Mouse (Mus musculus): ENCODE results near the gene Baz2b. TPM values are rescaled to one million over a fixed set of nuclear protein-coding genes. Genes with fewer than 3 reads are reported as not detected.

The Baz2b gene
- polyA plus RNA-seq, 1 experiment from 2014 or later, result 76.3 TPM

- Histone ChIP-seq H3K4me1 (peaks cover 25% of the 10 kb centered on the region), H3K27me3 (no peaks in the 10 kb centered on the region), H3K36me3 (no peaks in the 10 kb centered on the region), H3K9me3 (no peaks in the 10 kb centered on the region), H3K4me3 (no peak overlapping the region), H3K9ac (no peak overlapping the region), H3K27ac (peak overlapping the region; percentile 7; the same call in 1 of the 2 replicates), H3K4me2 (replicated peaks) (no peak overlapping the region)
- WGBS, result 19% methylated on average over 6 of the region's 6 CpGs
- no peak; the same call in 1 of the 2 replicates for ATAC-seq (ENCODE audit: insufficient number of reproducible peaks, insufficient read depth, low FRiP score, low TSS enrichment)
These were observed 222.1 kb downstream of the Baz2b start for GRCm38 (mm10) chr2:59987521-59987920.

GRCm38 (mm10) chr2:59979488-59980220 is 230.0 kb downstream of the Baz2b start:
- no peak overlapping the region for H3K9ac ChIP-seq
- peaks cover 24% of the 10 kb centered on the region; the same call in 1 of the 2 replicates for H3K36me3 ChIP-seq
- no peaks in the 10 kb centered on the region for H3K9me3 ChIP-seq
- 46% methylated on average over 6 of the region's 6 CpGs for WGBS
- no peaks in the 10 kb centered on the region for H3K27me3 ChIP-seq
- H3K4me2 ChIP-seq (replicated peaks), result no peak overlapping the region
- ATAC-seq (ENCODE audit: insufficient number of reproducible peaks, insufficient read depth, low FRiP score, low TSS enrichment), result no peak
- peaks cover 7% of the 10 kb centered on the region for H3K4me1 ChIP-seq
- H3K4me3 ChIP-seq, result no peak overlapping the region
- no peak overlapping the region for H3K27ac ChIP-seq

- Histone ChIP-seq H3K9me3 (no peaks in the 10 kb centered on the region), H3K4me1 (peaks cover 7% of the 10 kb centered on the region), H3K4me2 (replicated peaks) (no peak overlapping the region), H3K27me3 (no peaks in the 10 kb centered on the region), H3K4me3 (no peak overlapping the region), H3K36me3 (peaks cover 24% of the 10 kb centered on the region; the same call in 1 of the 2 replicates), H3K27ac (no peak overlapping the region), H3K9ac (no peak overlapping the region)
- no peak for ATAC-seq (ENCODE audit: insufficient number of reproducible peaks, insufficient read depth, low FRiP score, low TSS enrichment)
- 91% methylated on average over 5 of the region's 5 CpGs for WGBS
These were observed 233.0 kb downstream of the Baz2b start for GRCm38 (mm10) chr2:59976680-59977079.

- Histone ChIP-seq H3K36me3 (peaks cover 24% of the 10 kb centered on the region; the same call in 1 of the 2 replicates), H3K27me3 (no peaks in the 10 kb centered on the region), H3K27ac (no peak overlapping the region), H3K4me1 (peaks cover 7% of the 10 kb centered on the region), H3K9ac (no peak overlapping the region), H3K4me2 (replicated peaks) (no peak overlapping the region), H3K4me3 (no peak overlapping the region), H3K9me3 (no peaks in the 10 kb centered on the region)
- WGBS, result 90% methylated on average over 6 of the region's 6 CpGs
- ATAC-seq (ENCODE audit: insufficient number of reproducible peaks, insufficient read depth, low FRiP score, low TSS enrichment), result no peak
These were observed 233.9 kb downstream of the Baz2b start for GRCm38 (mm10) chr2:59975772-59976171.

GRCm38 (mm10) chr2:59973962-59974361 is 235.7 kb downstream of the Baz2b start:
- no peaks in the 10 kb centered on the region for H3K9me3 ChIP-seq
- ATAC-seq (ENCODE audit: insufficient number of reproducible peaks, insufficient read depth, low FRiP score, low TSS enrichment), result no peak
- no peaks in the 10 kb centered on the region for H3K4me1 ChIP-seq
- WGBS, result 90% methylated on average over 5 of the region's 5 CpGs
- H3K4me2 ChIP-seq (replicated peaks), result no peak overlapping the region
- H3K27me3 ChIP-seq, result no peaks in the 10 kb centered on the region
- H3K4me3 ChIP-seq, result no peak overlapping the region
- no peak overlapping the region for H3K9ac ChIP-seq
- H3K27ac ChIP-seq, result no peak overlapping the region
- H3K36me3 ChIP-seq, result peaks cover 26% of the 10 kb centered on the region

GRCm38 (mm10) chr2:59973104-59973641 is 236.5 kb downstream of the Baz2b start:
- no peaks in the 10 kb centered on the region for H3K4me1 ChIP-seq
- H3K36me3 ChIP-seq, result peaks cover 30% of the 10 kb centered on the region
- H3K9ac ChIP-seq, result no peak overlapping the region
- no peaks in the 10 kb centered on the region for H3K27me3 ChIP-seq
- no peak for ATAC-seq (ENCODE audit: insufficient number of reproducible peaks, insufficient read depth, low FRiP score, low TSS enrichment)
- no peak overlapping the region for H3K27ac ChIP-seq
- H3K4me2 ChIP-seq (replicated peaks), result no peak overlapping the region
- no peak overlapping the region for H3K4me3 ChIP-seq
- H3K9me3 ChIP-seq, result no peaks in the 10 kb centered on the region
- 84% methylated on average over 4 of the region's 4 CpGs for WGBS

GRCm38 (mm10) chr2:59970511-59970910 is 239.1 kb downstream of the Baz2b start:
- WGBS, result 79% methylated on average over 9 of the region's 9 CpGs

GRCm38 (mm10) chr2:59969099-59969498 is 240.5 kb downstream of the Baz2b start:
- Histone ChIP-seq H3K36me3 (peaks cover 17% of the 10 kb centered on the region), H3K4me2 (replicated peaks) (no peak overlapping the region), H3K27ac (no peak overlapping the region), H3K27me3 (no peaks in the 10 kb centered on the region), H3K9me3 (no peaks in the 10 kb centered on the region), H3K9ac (no peak overlapping the region), H3K4me3 (no peak overlapping the region), H3K4me1 (no peaks in the 10 kb centered on the region)
- ATAC-seq (ENCODE audit: insufficient number of reproducible peaks, insufficient read depth, low FRiP score, low TSS enrichment), result no peak
- 91% methylated on average over 10 of the region's 10 CpGs for WGBS

More at GRCm38 (mm10) chr2:59970511-59970910, 239.1 kb downstream of the Baz2b start:
- Histone ChIP-seq H3K9me3 (no peaks in the 10 kb centered on the region), H3K9ac (no peak overlapping the region), H3K36me3 (peaks cover 17% of the 10 kb centered on the region), H3K4me1 (no peaks in the 10 kb centered on the region), H3K27me3 (no peaks in the 10 kb centered on the region), H3K4me3 (no peak overlapping the region), H3K4me2 (replicated peaks) (no peak overlapping the region), H3K27ac (0 out of 2 replicates have a peak overlapping the region, but pooled peaks have one; percentile 4)
- ATAC-seq (ENCODE audit: insufficient number of reproducible peaks, insufficient read depth, low FRiP score, low TSS enrichment), result no peak

GRCm38 (mm10) chr2:59968593-59968992 is 241.0 kb downstream of the Baz2b start:
- no peaks in the 10 kb centered on the region for H3K27me3 ChIP-seq
- peaks cover 17% of the 10 kb centered on the region for H3K36me3 ChIP-seq
- H3K9me3 ChIP-seq, result no peaks in the 10 kb centered on the region
- no peak overlapping the region for H3K9ac ChIP-seq
- H3K4me3 ChIP-seq, result no peak overlapping the region
- H3K4me2 ChIP-seq (replicated peaks), result no peak overlapping the region
- no peak for ATAC-seq (ENCODE audit: insufficient number of reproducible peaks, insufficient read depth, low FRiP score, low TSS enrichment)
- WGBS, result 88% methylated on average over 7 of the region's 7 CpGs
- no peak overlapping the region for H3K27ac ChIP-seq
- no peaks in the 10 kb centered on the region for H3K4me1 ChIP-seq

- Histone ChIP-seq H3K9ac (no peak overlapping the region), H3K27me3 (no peaks in the 10 kb centered on the region), H3K9me3 (no peaks in the 10 kb centered on the region), H3K36me3 (peaks cover 24% of the 10 kb centered on the region), H3K27ac (no peak overlapping the region), H3K4me2 (replicated peaks) (no peak overlapping the region), H3K4me1 (no peaks in the 10 kb centered on the region), H3K4me3 (no peak overlapping the region)
- WGBS, result 79% methylated on average over 6 of the region's 6 CpGs
- ATAC-seq (ENCODE audit: insufficient number of reproducible peaks, insufficient read depth, low FRiP score, low TSS enrichment), result no peak
These were observed 243.2 kb downstream of the Baz2b start for GRCm38 (mm10) chr2:59966454-59966853.

- no peak overlapping the region for H3K4me3 ChIP-seq
- WGBS, result 75% methylated on average over 5 of the region's 5 CpGs
- no peak overlapping the region for H3K9ac ChIP-seq
- H3K27me3 ChIP-seq, result no peaks in the 10 kb centered on the region
- no peak for ATAC-seq (ENCODE audit: insufficient number of reproducible peaks, insufficient read depth, low FRiP score, low TSS enrichment)
- no peak overlapping the region for H3K27ac ChIP-seq
- H3K36me3 ChIP-seq, result peaks cover 31% of the 10 kb centered on the region
- H3K4me1 ChIP-seq, result no peaks in the 10 kb centered on the region
- H3K4me2 ChIP-seq (replicated peaks), result no peak overlapping the region
- no peaks in the 10 kb centered on the region for H3K9me3 ChIP-seq
These were observed 246.6 kb downstream of the Baz2b start for GRCm38 (mm10) chr2:59963011-59963410.

- ATAC-seq (ENCODE audit: insufficient number of reproducible peaks, insufficient read depth, low FRiP score, low TSS enrichment), result no peak
- no peak overlapping the region for H3K4me2 ChIP-seq (replicated peaks)
- no peak overlapping the region for H3K4me3 ChIP-seq
- no peak overlapping the region for H3K9ac ChIP-seq
- WGBS, result 73% methylated on average over 4 of the region's 4 CpGs
- no peak overlapping the region for H3K27ac ChIP-seq
- H3K4me1 ChIP-seq, result no peaks in the 10 kb centered on the region
- no peaks in the 10 kb centered on the region for H3K27me3 ChIP-seq
- peaks cover 34% of the 10 kb centered on the region for H3K36me3 ChIP-seq
- no peaks in the 10 kb centered on the region for H3K9me3 ChIP-seq
These were observed 247.1 kb downstream of the Baz2b start for GRCm38 (mm10) chr2:59962579-59962978.
